Comparison of ENCODE assay signal across 7 mouse cellular contexts in genomic region chr2:172370411-172371223, GRCm38 (mm10). TPM values are rescaled to one million over a fixed set of nuclear protein-coding genes. Genes with fewer than 3 reads are reported as not detected.
DNase-seq lines count a peak whose midpoint lies in the region; ATAC-seq lines count a peak whose summit lies in the region.

Gene Aurka, minus strand, starts transcription at chr2:172370535.
Gene Cstf1, plus strand, starts transcription at chr2:172370681.

- H3K27ac ChIP-seq in embryonic facial prominence, embryonic 11.5 days (replicated peaks; ENCODE audit: low read depth, low read length), result peak within 1 kb of the TSS; percentile 52
- peak within 1 kb of the TSS; percentile 94 for H3K27ac ChIP-seq in limb, embryonic 10.5 days
- H3K27ac ChIP-seq in midbrain, embryonic 13.5 days, result peak within 1 kb of the TSS; percentile 74

- peaks cover 12% of the 10 kb centered on the region for H3K36me3 ChIP-seq in embryonic facial prominence, embryonic 11.5 days (replicated peaks; ENCODE audit: control insufficient read depth, insufficient read depth, low read depth, low read length)
- peaks cover 67% of the 10 kb centered on the region for H3K36me3 ChIP-seq in limb, embryonic 10.5 days
- peaks cover 40% of the 10 kb centered on the region for H3K36me3 ChIP-seq in midbrain, embryonic 13.5 days

- peak; percentile 97 for ATAC-seq in embryonic facial prominence, embryonic 11.5 days (replicated peaks; ENCODE audit: insufficient number of reproducible peaks, low FRiP score, low TSS enrichment, low read depth)
- peak; percentile 85 for ATAC-seq in granulocyte monocyte progenitor cell, adult 5-6 weeks (replicated peaks; ENCODE audit: poor library complexity, severe bottlenecking)
- peak; percentile 98 for ATAC-seq in midbrain, embryonic 13.5 days

- H3K9ac ChIP-seq in embryonic facial prominence, embryonic 11.5 days (replicated peaks; ENCODE audit: low read length), result peak within 1 kb of the TSS; percentile 81
- peak within 1 kb of the TSS; percentile 92 for H3K9ac ChIP-seq in midbrain, embryonic 13.5 days (replicated peaks)

- H3K4me3 ChIP-seq in embryonic facial prominence, embryonic 11.5 days (ENCODE audit: low read depth, low read length), result peak within 1 kb of the TSS; percentile 64
- peak within 1 kb of the TSS; percentile 80 for H3K4me3 ChIP-seq in limb, embryonic 10.5 days
- H3K4me3 ChIP-seq in midbrain, embryonic 13.5 days (replicated peaks), result peak within 1 kb of the TSS; percentile 97

- H3K27me3 ChIP-seq in embryonic facial prominence, embryonic 11.5 days (ENCODE audit: control insufficient read depth, insufficient read depth, low read length), result no peaks in the 10 kb centered on the region
- H3K27me3 ChIP-seq in limb, embryonic 10.5 days (ENCODE audit: low read depth, poor library complexity, severe bottlenecking), result no peaks in the 10 kb centered on the region
- H3K27me3 ChIP-seq in midbrain, embryonic 13.5 days, result no peaks in the 10 kb centered on the region

- DNase-seq in adrenal gland, postnatal 14 days, result peak; percentile 96
- peak; percentile 98 for DNase-seq in embryonic facial prominence, embryonic 11.5 days (ENCODE audit: low spot score)
- DNase-seq in kidney, adult 11 months, result peak; percentile 96
- DNase-seq in limb, embryonic 10.5 days (ENCODE audit: low spot score), result peak; percentile 96
- peak; percentile 94 for DNase-seq in spleen, adult 12 weeks (ENCODE audit: low spot score)

- peaks cover 5% of the 10 kb centered on the region; the same call in 1 of the 2 replicates for H3K4me1 ChIP-seq in embryonic facial prominence, embryonic 11.5 days (ENCODE audit: control insufficient read depth, insufficient read depth, low read length)
- H3K4me1 ChIP-seq in limb, embryonic 10.5 days, result peaks cover 26% of the 10 kb centered on the region
- peaks cover 30% of the 10 kb centered on the region for H3K4me1 ChIP-seq in midbrain, embryonic 13.5 days (replicated peaks)

- peak within 1 kb of the TSS; percentile 40 for H3K4me2 ChIP-seq in embryonic facial prominence, embryonic 11.5 days (ENCODE audit: low read depth, low read length)
- H3K4me2 ChIP-seq in midbrain, embryonic 13.5 days (replicated peaks), result peak within 1 kb of the TSS; percentile 80

- under 1% methylated on average over 66 of the region's 66 CpGs for WGBS in embryonic facial prominence, embryonic 11.5 days
- WGBS in limb, embryonic 10.5 days, result under 1% methylated on average over 66 of the region's 66 CpGs
- under 1% methylated on average over 66 of the region's 66 CpGs for WGBS in midbrain, embryonic 13.5 days

- H3K9me3 ChIP-seq in embryonic facial prominence, embryonic 11.5 days (replicated peaks; ENCODE audit: control insufficient read depth, low read length), result no peaks in the 10 kb centered on the region
- H3K9me3 ChIP-seq in limb, embryonic 10.5 days (replicated peaks), result no peaks in the 10 kb centered on the region
- no peaks in the 10 kb centered on the region for H3K9me3 ChIP-seq in midbrain, embryonic 13.5 days

RNA-seq across cellular contexts. Expression of gene Aurka, which starts in this region (rescaled TPM):
- 10.5 and 14.6 TPM in 2 replicates for total RNA-seq in adrenal gland, postnatal 14 days (2021)
- 204 and 209 TPM in 2 replicates for polyA plus RNA-seq in embryonic facial prominence, embryonic 11.5 days (2014; fragmentation: Nextera tagmentation; extraction: Ambion mirVana)
- total RNA-seq in granulocyte monocyte progenitor cell, adult 5-6 weeks (2014; fragmentation: Nextera tagmentation), result 18.5 and 36.9 TPM in 2 replicates
- total RNA-seq in granulocyte monocyte progenitor cell, adult 5-6 weeks (2017), result 64.5 and 80.8 TPM in 2 replicates
- polyA plus RNA-seq in limb, embryonic 10.5 days (2016; fragmentation: Nextera tagmentation; extraction: Ambion mirVana), result 223 and 238 TPM in 2 replicates
- polyA plus RNA-seq in midbrain, embryonic 13.5 days (2015; fragmentation: Nextera tagmentation; extraction: Ambion mirVana), result 42.1 and 43.3 TPM in 2 replicates

RNA-seq across cellular contexts. Expression of gene Cstf1, which starts in this region (rescaled TPM):
- 35.5 and 36.1 TPM in 2 replicates for total RNA-seq in adrenal gland, postnatal 14 days (2021)
- polyA plus RNA-seq in embryonic facial prominence, embryonic 11.5 days (2014; fragmentation: Nextera tagmentation; extraction: Ambion mirVana), result 49.6 and 51.6 TPM in 2 replicates
- 21.5 and 32.6 TPM in 2 replicates for total RNA-seq in granulocyte monocyte progenitor cell, adult 5-6 weeks (2014; fragmentation: Nextera tagmentation)
- total RNA-seq in granulocyte monocyte progenitor cell, adult 5-6 weeks (2017), result 33.3 and 38.9 TPM in 2 replicates
- 59.7 and 61.5 TPM in 2 replicates for polyA plus RNA-seq in limb, embryonic 10.5 days (2016; fragmentation: Nextera tagmentation; extraction: Ambion mirVana)
- 30.5 and 31.6 TPM in 2 replicates for polyA plus RNA-seq in midbrain, embryonic 13.5 days (2015; fragmentation: Nextera tagmentation; extraction: Ambion mirVana)

Comparison
In these comparisons a context has a peak if more than half of its experiments do, and no peak if none do; other contexts are left out.
1. Peak in every context shown above with its lines: DNase-seq, ATAC-seq, H3K4me3 ChIP-seq and H3K27ac ChIP-seq.